Mouse (Mus musculus): ENCODE measurements at regions not wholly inside any gene's neighbourhood (a gene's known extent, or its start where the extent isn't known, plus 50 kb on each side); places are given as distances from the start of the nearest gene placed in this dataset.

- WGBS, result 83% methylated on average over 2 of the region's 2 CpGs
Measured at GRCm38 (mm10) chr10:72347949-72348663, 306.5 kb upstream of the Zwint start.

DNA sequence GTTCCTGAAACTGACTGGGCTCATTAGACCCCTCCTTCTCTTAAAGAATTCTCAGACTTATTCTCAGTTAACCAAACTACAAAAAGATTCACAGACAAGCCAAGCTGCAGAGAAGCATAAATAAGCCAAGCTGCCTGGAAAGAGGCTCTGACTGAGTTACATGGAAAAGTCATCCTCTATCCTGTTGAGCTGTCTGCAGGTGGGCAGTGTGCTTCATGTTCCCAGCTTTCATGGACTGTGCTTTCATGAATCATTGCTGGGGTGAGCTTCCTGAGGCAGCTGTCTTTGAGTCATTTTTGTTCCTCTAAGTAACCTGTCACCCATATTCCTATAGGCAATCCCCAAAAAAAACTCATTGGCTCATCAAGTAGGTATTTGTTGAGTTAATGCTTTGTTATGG lies 301.8 kb upstream of the Zwint start:
- Histone ChIP-seq H3K4me3 (ENCODE audit: low read depth, low read length) (no peak overlapping the region), H3K27me3 (ENCODE audit: control insufficient read depth, insufficient read depth, low read length) (no peaks in the 10 kb centered on the region), H3K27ac (replicated peaks) (no peak overlapping the region), H3K36me3 (ENCODE audit: control insufficient read depth, insufficient read depth, low read length) (no peaks in the 10 kb centered on the region), H3K4me2 (replicated peaks; ENCODE audit: low read depth) (no peak overlapping the region), H3K9ac (ENCODE audit: low read length) (no peak overlapping the region), H3K9me3 (ENCODE audit: control insufficient read depth, low read length) (no peaks in the 10 kb centered on the region), H3K4me1 (replicated peaks; ENCODE audit: control insufficient read depth, insufficient read depth) (no peaks in the 10 kb centered on the region)
- DNase-seq (ENCODE audit: low spot score) (no peak), ATAC-seq (ENCODE audit: low FRiP score, low TSS enrichment) (no peak)
- TF ChIP-seq CTCF (IDR thresholded peaks at IDR 0.05; ENCODE audit: low read depth) (no peak), EP300 (optimal IDR thresholded peaks at IDR 0.05) (no peak)

More at GRCm38 (mm10) chr10:72347949-72348663, 306.5 kb upstream of the Zwint start:
- Histone ChIP-seq H3K27ac (replicated peaks) (no peak overlapping the region), H3K27me3 (ENCODE audit: control insufficient read depth, insufficient read depth, low read length) (no peaks in the 10 kb centered on the region), H3K4me3 (ENCODE audit: low read depth, low read length) (no peak overlapping the region), H3K36me3 (ENCODE audit: control insufficient read depth, insufficient read depth, low read length) (no peaks in the 10 kb centered on the region), H3K9ac (ENCODE audit: low read length) (no peak overlapping the region), H3K9me3 (ENCODE audit: control insufficient read depth, low read length) (no peaks in the 10 kb centered on the region), H3K4me1 (replicated peaks; ENCODE audit: control insufficient read depth, insufficient read depth) (no peaks in the 10 kb centered on the region), H3K4me2 (replicated peaks; ENCODE audit: low read depth) (no peak overlapping the region)
- ATAC-seq (ENCODE audit: low FRiP score, low TSS enrichment) (no peak), DNase-seq (ENCODE audit: low spot score) (no peak)
- TF ChIP-seq EP300 (optimal IDR thresholded peaks at IDR 0.05), result no peak
- TF ChIP-seq CTCF (IDR thresholded peaks at IDR 0.05; ENCODE audit: low read depth), result no peak

GRCm38 (mm10) chr10:72353515-72353914 lies 301.1 kb upstream of the Zwint start:
- Histone ChIP-seq H3K4me1 (replicated peaks; ENCODE audit: control insufficient read depth, insufficient read depth) (no peaks in the 10 kb centered on the region), H3K27ac (replicated peaks) (no peak overlapping the region), H3K4me2 (replicated peaks; ENCODE audit: low read depth) (no peak overlapping the region), H3K9ac (ENCODE audit: low read length) (no peak overlapping the region), H3K4me3 (ENCODE audit: low read depth, low read length) (no peak overlapping the region), H3K27me3 (ENCODE audit: control insufficient read depth, insufficient read depth, low read length) (no peaks in the 10 kb centered on the region), H3K36me3 (ENCODE audit: control insufficient read depth, insufficient read depth, low read length) (no peaks in the 10 kb centered on the region), H3K9me3 (ENCODE audit: control insufficient read depth, low read length) (no peaks in the 10 kb centered on the region)
- WGBS, result 68% methylated on average over 2 of the region's 2 CpGs
- DNase-seq (ENCODE audit: low spot score), result no peak
- ATAC-seq (ENCODE audit: low FRiP score, low TSS enrichment), result no peak
- no peak for TF ChIP-seq EP300 (optimal IDR thresholded peaks at IDR 0.05)
- no peak for TF ChIP-seq CTCF (IDR thresholded peaks at IDR 0.05; ENCODE audit: low read depth)

- ATAC-seq (ENCODE audit: low FRiP score, low TSS enrichment), result no peak
- H3K4me1 ChIP-seq (replicated peaks; ENCODE audit: control insufficient read depth, insufficient read depth), result no peaks in the 10 kb centered on the region
- TF ChIP-seq EP300 (optimal IDR thresholded peaks at IDR 0.05), result no peak
- TF ChIP-seq CTCF (IDR thresholded peaks at IDR 0.05; ENCODE audit: low read depth), result no peak
Measured at GRCm38 (mm10) chr10:72383351-72383750, 271.3 kb upstream of the Zwint start.

DNA sequence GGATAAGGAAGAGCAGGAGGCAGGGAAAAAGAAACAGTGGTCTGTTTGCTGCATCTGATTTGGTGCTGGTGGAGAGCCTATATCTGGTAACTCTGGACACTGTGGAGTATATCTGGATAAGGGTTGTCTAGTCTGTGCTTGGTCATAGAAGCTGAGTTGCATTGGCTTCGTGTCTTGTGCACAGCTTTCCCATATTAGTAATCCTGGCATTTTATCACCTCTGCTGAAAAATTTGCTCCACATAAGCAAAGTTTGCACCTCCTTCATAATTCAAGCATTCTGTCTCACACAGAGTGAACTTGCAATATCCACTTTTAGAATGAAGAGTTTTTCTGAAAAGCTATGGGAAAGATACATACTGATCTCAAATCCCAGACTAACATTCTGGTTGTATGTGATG lies 269.8 kb upstream of the Zwint start:
- Histone ChIP-seq H3K4me2 (replicated peaks; ENCODE audit: low read depth) (no peak overlapping the region), H3K9ac (ENCODE audit: low read length) (no peak overlapping the region), H3K27me3 (ENCODE audit: control insufficient read depth, insufficient read depth, low read length) (no peaks in the 10 kb centered on the region), H3K4me1 (replicated peaks; ENCODE audit: control insufficient read depth, insufficient read depth) (no peaks in the 10 kb centered on the region), H3K4me3 (ENCODE audit: low read depth, low read length) (no peak overlapping the region), H3K27ac (replicated peaks) (no peak overlapping the region), H3K9me3 (ENCODE audit: control insufficient read depth, low read length) (no peaks in the 10 kb centered on the region), H3K36me3 (ENCODE audit: control insufficient read depth, insufficient read depth, low read length) (no peaks in the 10 kb centered on the region)
- TF ChIP-seq EP300 (optimal IDR thresholded peaks at IDR 0.05), result no peak
- no peak for TF ChIP-seq CTCF (IDR thresholded peaks at IDR 0.05; ENCODE audit: low read depth)
- ATAC-seq (ENCODE audit: low FRiP score, low TSS enrichment) (no peak), DNase-seq (ENCODE audit: low spot score) (no peak)
- 57% methylated on average over 1 of the region's 1 CpGs for WGBS

More at GRCm38 (mm10) chr10:72383351-72383750, 271.3 kb upstream of the Zwint start:
- no peaks in the 10 kb centered on the region for H3K9me3 ChIP-seq (ENCODE audit: control insufficient read depth, low read length)
- no peak overlapping the region for H3K4me3 ChIP-seq (ENCODE audit: low read depth, low read length)
- H3K27me3 ChIP-seq (ENCODE audit: control insufficient read depth, insufficient read depth, low read length), result no peaks in the 10 kb centered on the region
- WGBS, result 91% methylated on average over 1 of the region's 1 CpGs
- H3K36me3 ChIP-seq (ENCODE audit: control insufficient read depth, insufficient read depth, low read length), result no peaks in the 10 kb centered on the region
- no peak overlapping the region for H3K9ac ChIP-seq (ENCODE audit: low read length)
- no peak overlapping the region for H3K27ac ChIP-seq (replicated peaks)
- no peak for DNase-seq (ENCODE audit: low spot score)
- H3K4me2 ChIP-seq (replicated peaks; ENCODE audit: low read depth), result no peak overlapping the region

- ATAC-seq (ENCODE audit: low FRiP score, low TSS enrichment), result no peak
- Histone ChIP-seq H3K9me3 (ENCODE audit: control insufficient read depth, low read length) (no peaks in the 10 kb centered on the region), H3K27ac (replicated peaks) (no peak overlapping the region), H3K36me3 (ENCODE audit: control insufficient read depth, insufficient read depth, low read length) (no peaks in the 10 kb centered on the region), H3K9ac (ENCODE audit: low read length) (no peak overlapping the region), H3K4me3 (ENCODE audit: low read depth, low read length) (no peak overlapping the region), H3K4me1 (replicated peaks; ENCODE audit: control insufficient read depth, insufficient read depth) (no peaks in the 10 kb centered on the region), H3K4me2 (replicated peaks; ENCODE audit: low read depth) (no peak overlapping the region), H3K27me3 (ENCODE audit: control insufficient read depth, insufficient read depth, low read length) (no peaks in the 10 kb centered on the region)
- DNase-seq (ENCODE audit: low spot score), result no peak
- no peak for TF ChIP-seq EP300 (optimal IDR thresholded peaks at IDR 0.05)
- peak; percentile 63 for TF ChIP-seq CTCF (IDR thresholded peaks at IDR 0.05; ENCODE audit: low read depth)
- 79% methylated on average over 1 of the region's 1 CpGs for WGBS
Measured at GRCm38 (mm10) chr10:72391397-72391796, 263.2 kb upstream of the Zwint start.

Measured in stomach, postnatal 0 days (tissue).